Mouse (Mus musculus) midbrain, embryonic 15.5 days (tissue): ENCODE results near the gene Fancd2os. TPM values are rescaled to one million over a fixed set of nuclear protein-coding genes. Genes with fewer than 3 reads are reported as not detected.

Experiments used
- ATAC-seq: fragments of 200-750 bp; cut with Nextera tagmentation; replicated peaks from 2 replicates; pipeline ENCODE4 v1.8.0; 2017; ENCODE audit warnings: moderate TSS enrichment
- H3K27ac ChIP-seq: fragments of 300-500 bp; sonication (generic); 2 replicates; pipeline ENCODE4 v1.5.1; 2015; ENCODE audit warnings: mild to moderate bottlenecking, inconsistent platforms
- H3K27me3 ChIP-seq: fragments of 300-500 bp; sonication (generic); replicated peaks from 2 replicates; pipeline ENCODE4 v1.6.1; 2015; ENCODE audit warnings: inconsistent platforms
- H3K36me3 ChIP-seq: fragments of 300-500 bp; sonication (generic); replicated peaks from 2 replicates; pipeline ENCODE4 v1.6.1; 2015; ENCODE audit warnings: inconsistent platforms
- H3K4me1 ChIP-seq: fragments of 300-500 bp; sonication (generic); 2 replicates; pipeline ENCODE4 v1.6.1; 2015; ENCODE audit warnings: inconsistent platforms
- H3K4me2 ChIP-seq: fragments of 300-500 bp; sonication (generic); 2 replicates; pipeline ENCODE4 v1.6.1; 2015; ENCODE audit warnings: inconsistent platforms, mild to moderate bottlenecking, moderate library complexity
- H3K4me3 ChIP-seq: fragments of 300-500 bp; sonication (generic); 2 replicates; pipeline ENCODE4 v1.5.1; 2015; ENCODE audit warnings: mild to moderate bottlenecking, inconsistent platforms
- H3K9ac ChIP-seq: fragments of 300-500 bp; sonication (generic); 2 replicates; pipeline ENCODE4 v1.6.1; 2015; ENCODE audit warnings: mild to moderate bottlenecking, inconsistent platforms
- H3K9me3 ChIP-seq: fragments of 300-500 bp; sonication (generic); 2 replicates; pipeline ENCODE4 v1.6.1; 2016; ENCODE audit warnings: inconsistent platforms
- WGBS: fragments of 180-500 bp; shearing (Covaris S2); methylation state at CpG from one replicate; pipeline ENCODE4 v1.1.7; 2015; ENCODE audit warnings: mixed read lengths; 5-methylcytosine and 5-hydroxymethylcytosine counted together
- polyA plus RNA-seq: library from polyadenylated mRNA; unstranded; fragments of >200 nt; fragmentation: Nextera tagmentation; extraction: Ambion mirVana; gene quantifications from 2 replicates; pipeline ENCODE4 v1.2.1, GENCODE M21; 2015

Gene Fancd2os
- polyA plus RNA-seq, 1 experiment from 2014 or later = 0.27 TPM

GRCm38 (mm10) chr6:113624989-113625770 lies 24.7 kb upstream of the Fancd2os start:
- 37% methylated on average over 5 of the region's 5 CpGs for WGBS
- Histone ChIP-seq H3K4me1 (peaks cover 22% of the 10 kb centered on the region), H3K4me3 (peak overlapping the region; percentile 63), H3K36me3 (peaks cover 15% of the 10 kb centered on the region), H3K4me2 (peak overlapping the region; percentile 62), H3K27ac (0 out of 2 replicates have a peak overlapping the region, but pooled peaks have one; percentile 84), H3K27me3 (no peaks in the 10 kb centered on the region), H3K9ac (peak overlapping the region; percentile 61; the same call in 1 of the 2 replicates), H3K9me3 (no peaks in the 10 kb centered on the region)
- no peak for ATAC-seq

GRCm38 (mm10) chr6:113623941-113624751 lies 23.6 kb upstream of the Fancd2os start, which contains the start of gene Vhl:
TSS of gene Vhl (plus strand) at chr6:113623959.
- H3K27ac ChIP-seq = peak within 1 kb of the TSS; percentile 84
- peak; percentile 92 for ATAC-seq
- no peaks in the 10 kb centered on the region for H3K9me3 ChIP-seq
- peaks cover 6% of the 10 kb centered on the region for H3K36me3 ChIP-seq
- peak within 1 kb of the TSS; percentile 63 for H3K4me3 ChIP-seq
- H3K9ac ChIP-seq = peak within 1 kb of the TSS; percentile 61
- H3K4me1 ChIP-seq = peaks cover 22% of the 10 kb centered on the region
- WGBS = under 1% methylated on average over 68 of the region's 76 CpGs
- H3K27me3 ChIP-seq = no peaks in the 10 kb centered on the region
- peak within 1 kb of the TSS; percentile 62 for H3K4me2 ChIP-seq

- Histone ChIP-seq H3K4me2 (peak overlapping the region; percentile 62), H3K27ac (peak overlapping the region; percentile 84), H3K27me3 (no peaks in the 10 kb centered on the region), H3K4me1 (peaks cover 22% of the 10 kb centered on the region), H3K36me3 (peaks cover 2% of the 10 kb centered on the region; the same call in 1 of the 2 replicates), H3K9me3 (no peaks in the 10 kb centered on the region), H3K4me3 (peak overlapping the region; percentile 63), H3K9ac (peak overlapping the region; percentile 61; the same call in 1 of the 2 replicates)
- ATAC-seq = no peak
- WGBS = 62% methylated on average over 5 of the region's 5 CpGs
Observed at GRCm38 (mm10) chr6:113623386-113623785, 22.9 kb upstream of the Fancd2os start.

- no peaks in the 10 kb centered on the region for H3K27me3 ChIP-seq
- no peak overlapping the region for H3K4me2 ChIP-seq
- H3K36me3 ChIP-seq = peaks cover 28% of the 10 kb centered on the region; the same call in 1 of the 2 replicates
- no peaks in the 10 kb centered on the region for H3K9me3 ChIP-seq
- ATAC-seq = no peak
- no peak overlapping the region for H3K4me3 ChIP-seq
- H3K9ac ChIP-seq = no peak overlapping the region
- no peaks in the 10 kb centered on the region for H3K4me1 ChIP-seq
- 99% methylated on average over 4 of the region's 4 CpGs for WGBS
- H3K27ac ChIP-seq = no peak overlapping the region
Observed at GRCm38 (mm10) chr6:113615489-113615888, 15.0 kb upstream of the Fancd2os start.

- no peak overlapping the region for H3K4me3 ChIP-seq
- H3K36me3 ChIP-seq = peaks cover 28% of the 10 kb centered on the region; the same call in 1 of the 2 replicates
- H3K4me2 ChIP-seq = no peak overlapping the region
- H3K9me3 ChIP-seq = no peaks in the 10 kb centered on the region
- H3K4me1 ChIP-seq = no peaks in the 10 kb centered on the region
- no peaks in the 10 kb centered on the region for H3K27me3 ChIP-seq
- no peak overlapping the region for H3K27ac ChIP-seq
- 95% methylated on average over 8 of the region's 8 CpGs for WGBS
- ATAC-seq = no peak
- no peak overlapping the region for H3K9ac ChIP-seq
Observed at GRCm38 (mm10) chr6:113614997-113615396, 14.5 kb upstream of the Fancd2os start.

GRCm38 (mm10) chr6:113614152-113614551 lies 13.6 kb upstream of the Fancd2os start:
- 97% methylated on average over 7 of the region's 7 CpGs for WGBS
- ATAC-seq = no peak
- no peak overlapping the region for H3K4me3 ChIP-seq
- H3K27ac ChIP-seq = no peak overlapping the region
- H3K27me3 ChIP-seq = no peaks in the 10 kb centered on the region
- no peaks in the 10 kb centered on the region for H3K4me1 ChIP-seq
- no peaks in the 10 kb centered on the region for H3K9me3 ChIP-seq
- H3K9ac ChIP-seq = no peak overlapping the region
- peaks cover 28% of the 10 kb centered on the region; the same call in 1 of the 2 replicates for H3K36me3 ChIP-seq
- H3K4me2 ChIP-seq = no peak overlapping the region

GRCm38 (mm10) chr6:113612258-113612969 lies 11.9 kb upstream of the Fancd2os start:
- WGBS = 97% methylated on average over 8 of the region's 8 CpGs
- Histone ChIP-seq H3K36me3 (peaks cover 28% of the 10 kb centered on the region; the same call in 1 of the 2 replicates), H3K4me1 (0 out of 2 replicates have a peak, but pooled peaks cover 5% of the 10 kb centered on the region), H3K27me3 (no peaks in the 10 kb centered on the region), H3K27ac (no peak overlapping the region), H3K9ac (no peak overlapping the region), H3K4me3 (no peak overlapping the region), H3K4me2 (no peak overlapping the region), H3K9me3 (no peaks in the 10 kb centered on the region)
- ATAC-seq = no peak

GRCm38 (mm10) chr6:113609293-113609692 lies 8.8 kb upstream of the Fancd2os start:
- H3K27ac ChIP-seq = no peak overlapping the region
- H3K9ac ChIP-seq = no peak overlapping the region
- no peak for ATAC-seq
- no peaks in the 10 kb centered on the region for H3K27me3 ChIP-seq
- H3K4me1 ChIP-seq = peaks cover 24% of the 10 kb centered on the region
- 92% methylated on average over 7 of the region's 7 CpGs for WGBS
- H3K9me3 ChIP-seq = no peaks in the 10 kb centered on the region
- H3K4me3 ChIP-seq = no peak overlapping the region
- 0 out of 2 replicates have a peak, but pooled peaks cover 4% of the 10 kb centered on the region for H3K36me3 ChIP-seq
- no peak overlapping the region for H3K4me2 ChIP-seq

GRCm38 (mm10) chr6:113608871-113609270 lies 8.4 kb upstream of the Fancd2os start:
- H3K4me1 ChIP-seq = peaks cover 24% of the 10 kb centered on the region
- ATAC-seq = no peak
- H3K4me3 ChIP-seq = no peak overlapping the region
- no peak overlapping the region for H3K4me2 ChIP-seq
- H3K27ac ChIP-seq = no peak overlapping the region
- 95% methylated on average over 6 of the region's 6 CpGs for WGBS
- H3K36me3 ChIP-seq = 0 out of 2 replicates have a peak, but pooled peaks cover 4% of the 10 kb centered on the region
- H3K9ac ChIP-seq = no peak overlapping the region
- H3K27me3 ChIP-seq = no peaks in the 10 kb centered on the region
- H3K9me3 ChIP-seq = no peaks in the 10 kb centered on the region

- H3K27me3 ChIP-seq = no peaks in the 10 kb centered on the region
- peak overlapping the region; percentile 95 for H3K4me3 ChIP-seq
- ATAC-seq = no peak
- no peaks in the 10 kb centered on the region for H3K9me3 ChIP-seq
- H3K4me1 ChIP-seq = peaks cover 24% of the 10 kb centered on the region
- H3K27ac ChIP-seq = peak overlapping the region; percentile 78
- no peaks in the 10 kb centered on the region for H3K36me3 ChIP-seq
- peak overlapping the region; percentile 90 for H3K9ac ChIP-seq
- 5% methylated on average over 10 of the region's 10 CpGs for WGBS
- H3K4me2 ChIP-seq = peak overlapping the region; percentile 89
Observed at GRCm38 (mm10) chr6:113605224-113605545, 4.7 kb upstream of the Fancd2os start.

- Histone ChIP-seq H3K9ac (peak within 1 kb of the TSS; percentile 90), H3K27me3 (no peaks in the 10 kb centered on the region), H3K4me3 (peak within 1 kb of the TSS; percentile 95), H3K9me3 (no peaks in the 10 kb centered on the region), H3K4me1 (peaks cover 24% of the 10 kb centered on the region), H3K36me3 (no peaks in the 10 kb centered on the region), H3K4me2 (peak within 1 kb of the TSS; percentile 89), H3K27ac (peak within 1 kb of the TSS; percentile 78)
- ATAC-seq = peak; percentile 96
- WGBS = under 1% methylated on average over 63 of the region's 65 CpGs
Observed at GRCm38 (mm10) chr6:113604432-113605223, 4.1 kb upstream of the Fancd2os start, which contains the start of gene Brk1. TSS of gene Brk1 (plus strand) at chr6:113604772.
